Mouse (Mus musculus) ES-E14 (cell line): ENCODE results near the gene Gmppb. TPM values are rescaled to one million over a fixed set of nuclear protein-coding genes. Genes with fewer than 3 reads are reported as not detected.

Experiments
- DNase-seq: peaks from one replicate; pipeline ENCODE4 v3.0.0-alpha.2; 2013; ENCODE audit warnings: low read depth, low spot score
- H3K27ac ChIP-seq: 2 replicates; pipeline ENCODE4 v1.5.1; 2012; ENCODE audit warnings: low read depth, mild to moderate bottlenecking, low read length, moderate library complexity, mixed read lengths; ENCODE audit not compliant: poor library complexity, insufficient read depth, severe bottlenecking
- H3K36me3 ChIP-seq: 2 replicates; pipeline ENCODE4 v1.6.1; 2012; ENCODE audit warnings: mild to moderate bottlenecking, low read length, moderate library complexity, mixed read lengths; ENCODE audit not compliant: control insufficient read depth, poor library complexity, insufficient read depth, severe bottlenecking
- H3K4me1 ChIP-seq, 2 experiments: fragments of 150-350 bp in 1 of 2; sonication (generic) in 1 of 2; 2 replicates each; pipeline ENCODE4 v1.6.1; 2012; ENCODE audit warnings: low read length in 2 of 2, mild to moderate bottlenecking in 1 of 2, mixed read lengths in 1 of 2; ENCODE audit not compliant: control insufficient read depth in 2 of 2, insufficient read depth in 2 of 2, poor library complexity in 1 of 2
- H3K4me3 ChIP-seq, 2 experiments: fragments of 150-350 bp in 1 of 2; sonication (generic) in 1 of 2; 2 replicates each; pipeline ENCODE4 v1.5.1; 2012; ENCODE audit warnings: low read length in 2 of 2, low read depth in 1 of 2, mild to moderate bottlenecking in 1 of 2, mixed read lengths in 1 of 2; ENCODE audit not compliant: insufficient read depth in 1 of 2, poor library complexity in 1 of 2, severe bottlenecking in 1 of 2
- H3K9ac ChIP-seq: 2 replicates; pipeline ENCODE4 v1.6.1; 2012; ENCODE audit warnings: low read depth, mild to moderate bottlenecking, low read length, mixed read lengths; ENCODE audit not compliant: poor library complexity, insufficient read depth, severe bottlenecking
- H3K9me3 ChIP-seq: fragments of 150-350 bp; sonication (generic); 2 replicates; pipeline ENCODE4 v1.6.1; 2012; ENCODE audit warnings: low read depth, mild to moderate bottlenecking, low read length; ENCODE audit not compliant: control insufficient read depth, insufficient read depth
- CHD2 ChIP-seq: IDR thresholded peaks from 2 replicates; pipeline ENCODE4 v1.6.1; 2014; ENCODE audit warnings: mild to moderate bottlenecking, low read depth, low read length, inconsistent platforms
- HCFC1 ChIP-seq: IDR thresholded peaks from 2 replicates; pipeline ENCODE4 v1.6.1; 2012; ENCODE audit warnings: low read length, inconsistent platforms, borderline replicate concordance; ENCODE audit not compliant: insufficient read depth
- MAFK ChIP-seq: IDR thresholded peaks from 2 replicates; pipeline ENCODE4 v1.6.1; 2014; ENCODE audit warnings: mild to moderate bottlenecking, low read depth, low read length, inconsistent platforms; ENCODE audit not compliant: insufficient read depth
- ZC3H11A ChIP-seq: IDR thresholded peaks from 2 replicates; pipeline ENCODE4 v1.6.1; 2012; ENCODE audit warnings: low read depth, mild to moderate bottlenecking, inconsistent platforms, low read length, borderline replicate concordance
- ZNF384 ChIP-seq: IDR thresholded peaks from 2 replicates; pipeline ENCODE4 v1.6.1; 2012; ENCODE audit warnings: low read depth, low read length, inconsistent platforms
- in situ Hi-C, 2 experiments: fragments of 600-800 bp; cut with MboI; formaldehyde crosslinking; loops; one replicate each; pipeline ENCODE4 v1.15.1; 2025; ENCODE audit warnings: low sequenced_read_pairs in 2 of 2, inconsistent platforms in 1 of 2; ENCODE audit not compliant: unreplicated experiment in 2 of 2
- total RNA-seq: library from RNA; depleted of rRNA; stranded (reverse); fragments of 300-350 nt; gene quantifications from 2 replicates; pipeline ENCODE4 v1.2.3, GENCODE M21; 2012

The Gmppb gene
- total RNA-seq, 1 experiment: 28.3 TPM

GRCm38 (mm10) chr9:108052411-108052810 lies 3.4 kb downstream of the Gmppb start:
- Histone ChIP-seq H3K4me1 (peaks cover 0 to 20% of the 10 kb centered on the region in 2 experiments; a peak in 3 of 4 replicates), H3K4me3 (no peak overlapping the region), H3K27ac (no peak overlapping the region), H3K36me3 (peaks cover 21% of the 10 kb centered on the region; the same call in 1 of the 2 replicates), H3K9me3 (no peaks in the 10 kb centered on the region), H3K9ac (no peak overlapping the region)
- in situ Hi-C loops: no loop called here
- no peak for DNase-seq
- no peak for TF ChIP-seq ZC3H11A
- TF ChIP-seq CHD2: no peak
- no peak for TF ChIP-seq ZNF384
- no peak for TF ChIP-seq MAFK
- TF ChIP-seq HCFC1: no peak

- DNase-seq: peak; percentile 96
- TF ChIP-seq ZC3H11A (peak; percentile 47; the same call in 1 of the 2 replicates), MAFK (no peak)
- H3K4me1 ChIP-seq: peaks cover 0 to 14% of the 10 kb centered on the region in 2 experiments; a peak in 3 of 4 replicates
- H3K27ac ChIP-seq: no peak within 1 kb of the TSS
- no peaks in the 10 kb centered on the region for H3K9me3 ChIP-seq
- H3K9ac ChIP-seq: no peak within 1 kb of the TSS; the same call in 1 of the 2 replicates
- peak within 1 kb of the TSS; percentile 12 to 58; a peak in 3 of 4 replicates for H3K4me3 ChIP-seq
- in situ Hi-C loops: no loop called here
- peaks cover 21% of the 10 kb centered on the region; the same call in 1 of the 2 replicates for H3K36me3 ChIP-seq
Observed at GRCm38 (mm10) chr9:108052885-108053664, 4.0 kb downstream of the Gmppb start, which contains the start of gene Amigo3. Gene Amigo3, plus strand, starts transcription at chr9:108053159.

GRCm38 (mm10) chr9:108053665-108054225 lies 4.7 kb downstream of the Gmppb start:
- no peak overlapping the region; the same call in 1 of the 2 replicates for H3K9ac ChIP-seq

GRCm38 (mm10) chr9:108054331-108055040 lies 5.4 kb downstream of the Gmppb start:
- Histone ChIP-seq H3K9me3 (no peaks in the 10 kb centered on the region), H3K36me3 (peaks cover 24% of the 10 kb centered on the region; the same call in 1 of the 2 replicates), H3K9ac (0 out of 2 replicates have a peak overlapping the region, but pooled peaks have one; percentile 22), H3K4me1 (peaks cover 0 to 13% of the 10 kb centered on the region in 2 experiments; a peak in 3 of 4 replicates), H3K4me3 (peak overlapping the region; percentile 12 to 58; a peak in 2 of 4 replicates), H3K27ac (no peak overlapping the region)
- DNase-seq: no peak
- in situ Hi-C loops: no loop called here
- TF ChIP-seq MAFK (no peak), ZC3H11A (no peak), ZNF384 (no peak), HCFC1 (no peak), CHD2 (no peak)

More at GRCm38 (mm10) chr9:108053665-108054225, 4.7 kb downstream of the Gmppb start:
- DNase-seq: no peak
- no peak overlapping the region for H3K27ac ChIP-seq
- H3K4me3 ChIP-seq: peak overlapping the region; percentile 12 to 58; a peak in 3 of 4 replicates
- H3K36me3 ChIP-seq: peaks cover 24% of the 10 kb centered on the region; the same call in 1 of the 2 replicates
- H3K4me1 ChIP-seq: peaks cover 0 to 13% of the 10 kb centered on the region in 2 experiments; a peak in 3 of 4 replicates
- TF ChIP-seq MAFK (no peak), ZNF384 (no peak), ZC3H11A (no peak), HCFC1 (no peak), CHD2 (no peak)
- H3K9me3 ChIP-seq: no peaks in the 10 kb centered on the region
- in situ Hi-C loops: no loop called here
